Mouse (Mus musculus): ENCODE data around the gene Dmgdh. TPM values are rescaled to one million over a fixed set of nuclear protein-coding genes. Genes with fewer than 3 reads are reported as not detected.

The Dmgdh gene
- polyA plus RNA-seq, 1 experiment from 2014 or later = 0.09 TPM

Small RNA genes within 50 kb of the gene (microRNA-seq; reads per million reads assigned to microRNA genes)
- not detected for gene Mir5624

Other genes with a start within 250 kb of the Dmgdh start
- gene Jmy, start 174.6 kb upstream of the Dmgdh start, polyA plus RNA-seq (2015; fragmentation: Nextera tagmentation; extraction: Ambion mirVana) = 3.2 and 3.5 TPM in 2 replicates
- 0.19 TPM in 1 of 2 replicates, not detected in the other for gene Bhmt, start 36.5 kb upstream of the Dmgdh start, polyA plus RNA-seq (2015; fragmentation: Nextera tagmentation; extraction: Ambion mirVana)
- 0.19 TPM in 1 of 2 replicates, not detected in the other for gene Bhmt2, start 131 bp upstream of the Dmgdh start, polyA plus RNA-seq (2015; fragmentation: Nextera tagmentation; extraction: Ambion mirVana)
- 10.5 and 11.8 TPM in 2 replicates for gene Arsb, start 97.2 kb downstream of the Dmgdh start, polyA plus RNA-seq (2015; fragmentation: Nextera tagmentation; extraction: Ambion mirVana)

All from midbrain, embryonic 16.5 days (tissue).